Mouse (Mus musculus): ENCODE results near the gene Ryr2.

DNA sequence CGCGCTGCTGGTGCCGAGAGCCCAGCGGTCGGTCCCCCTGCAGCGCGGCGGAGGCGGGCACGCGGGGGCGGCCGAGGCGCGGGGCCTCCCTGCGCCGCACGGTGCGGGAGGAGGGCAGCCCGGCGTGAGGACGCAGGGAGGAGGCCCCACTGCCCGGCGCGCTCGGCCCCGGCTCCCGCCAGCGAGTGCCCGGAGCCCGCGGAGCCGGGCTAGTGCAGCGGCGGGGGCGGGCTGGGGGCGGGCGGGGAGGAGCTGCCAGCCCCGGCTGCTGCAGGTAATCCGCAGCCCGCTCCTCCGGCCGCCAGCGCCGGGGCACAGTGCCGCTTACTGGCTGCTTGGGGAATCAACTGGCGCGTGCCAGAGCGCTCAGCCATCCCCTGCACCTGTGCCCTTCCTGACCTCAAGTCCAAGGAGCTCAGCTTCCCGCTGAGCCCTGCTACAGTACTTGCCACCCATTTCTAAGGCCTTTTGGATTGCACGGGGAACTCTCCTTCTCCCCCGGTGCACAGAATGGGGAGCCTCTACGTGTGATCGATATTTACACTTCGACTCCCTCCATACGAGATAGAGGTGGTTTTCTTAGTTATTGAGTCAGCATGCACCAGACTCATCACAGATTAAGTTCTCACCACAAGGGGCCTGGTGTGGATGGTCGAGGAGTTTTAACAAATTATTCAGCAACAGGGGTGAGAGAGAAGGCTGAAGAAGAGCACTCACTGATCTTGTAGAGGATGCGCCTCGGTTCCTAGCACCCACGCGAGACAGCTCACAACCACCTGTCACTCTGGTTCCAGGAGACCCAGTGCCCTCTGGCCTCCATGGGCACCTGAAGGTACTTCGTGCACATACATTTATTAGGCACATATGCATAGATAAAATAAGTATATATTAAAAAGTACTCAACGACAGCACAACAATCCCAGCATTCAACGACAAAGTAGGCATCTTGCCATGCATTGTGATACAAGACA is at the start of gene Ryr2:
- TF ChIP-seq ZNF384 (IDR thresholded peaks at IDR 0.05; ENCODE audit: low read depth, low read length) = no peak
- TF ChIP-seq CHD2 (IDR thresholded peaks at IDR 0.05; ENCODE audit: low read depth, low read length) = no peak
- peak; percentile 37; the same call in 1 of the 2 replicates for TF ChIP-seq ZC3H11A (IDR thresholded peaks at IDR 0.05; ENCODE audit: borderline replicate concordance, low read depth, low read length)
